Mouse (Mus musculus): ENCODE measurements around the gene Tomt. TPM values are rescaled to one million over a fixed set of nuclear protein-coding genes. Genes with fewer than 3 reads are reported as not detected.

Gene Tomt
- polyA plus RNA-seq, 1 experiment from 2014 or later = 0.25 TPM

- Histone ChIP-seq H3K4me3 (ENCODE audit: low read depth, low read length) (no peak overlapping the region), H3K9me3 (ENCODE audit: control insufficient read depth, low read length) (no peaks in the 10 kb centered on the region), H3K9ac (replicated peaks; ENCODE audit: low read depth, low read length) (no peak overlapping the region), H3K4me2 (ENCODE audit: low read depth, low read length) (no peak overlapping the region), H3K27me3 (ENCODE audit: control insufficient read depth, insufficient read depth, low read length) (no peaks in the 10 kb centered on the region), H3K4me1 (ENCODE audit: control insufficient read depth, insufficient read depth, low read length) (no peaks in the 10 kb centered on the region), H3K36me3 (ENCODE audit: control insufficient read depth, insufficient read depth, low read length) (no peaks in the 10 kb centered on the region), H3K27ac (ENCODE audit: low read depth, low read length) (no peak overlapping the region)
- WGBS = 90% methylated on average over 2 of the region's 2 CpGs
- ATAC-seq (ENCODE audit: low read depth) = no peak
Observed at GRCm38 (mm10) chr7:101853816-101854215, 52.3 kb downstream of the Tomt start.

- H3K36me3 ChIP-seq (ENCODE audit: control insufficient read depth, insufficient read depth, low read length) = no peaks in the 10 kb centered on the region
- H3K4me1 ChIP-seq (ENCODE audit: control insufficient read depth, insufficient read depth, low read length) = no peaks in the 10 kb centered on the region
- 83% methylated on average over 6 of the region's 6 CpGs for WGBS
Observed at GRCm38 (mm10) chr7:101852846-101853245, 53.3 kb downstream of the Tomt start.

GRCm38 (mm10) chr7:101851689-101852088 lies 54.5 kb downstream of the Tomt start:
- ATAC-seq (ENCODE audit: low read depth) = no peak
- no peaks in the 10 kb centered on the region for H3K4me1 ChIP-seq (ENCODE audit: control insufficient read depth, insufficient read depth, low read length)
- H3K27me3 ChIP-seq (ENCODE audit: control insufficient read depth, insufficient read depth, low read length) = no peaks in the 10 kb centered on the region
- no peaks in the 10 kb centered on the region for H3K9me3 ChIP-seq (ENCODE audit: control insufficient read depth, low read length)
- no peak overlapping the region for H3K27ac ChIP-seq (ENCODE audit: low read depth, low read length)
- H3K36me3 ChIP-seq (ENCODE audit: control insufficient read depth, insufficient read depth, low read length) = no peaks in the 10 kb centered on the region
- H3K9ac ChIP-seq (replicated peaks; ENCODE audit: low read depth, low read length) = no peak overlapping the region
- WGBS = 85% methylated on average over 6 of the region's 6 CpGs
- H3K4me3 ChIP-seq (ENCODE audit: low read depth, low read length) = no peak overlapping the region
- H3K4me2 ChIP-seq (ENCODE audit: low read depth, low read length) = no peak overlapping the region

More at GRCm38 (mm10) chr7:101852846-101853245, 53.3 kb downstream of the Tomt start:
- H3K9me3 ChIP-seq (ENCODE audit: control insufficient read depth, low read length) = no peaks in the 10 kb centered on the region
- H3K4me2 ChIP-seq (ENCODE audit: low read depth, low read length) = no peak overlapping the region
- no peak overlapping the region for H3K9ac ChIP-seq (replicated peaks; ENCODE audit: low read depth, low read length)
- H3K27me3 ChIP-seq (ENCODE audit: control insufficient read depth, insufficient read depth, low read length) = no peaks in the 10 kb centered on the region
- no peak for ATAC-seq (ENCODE audit: low read depth)
- H3K4me3 ChIP-seq (ENCODE audit: low read depth, low read length) = no peak overlapping the region
- H3K27ac ChIP-seq (ENCODE audit: low read depth, low read length) = no peak overlapping the region

Small RNA genes lying within 50 kb of the gene (microRNA-seq; reads per million reads assigned to microRNA genes)
- gene Gm22655 = not detected

Other genes starting within 250 kb of the Tomt start
- gene Clpb, start 242.7 kb downstream of the Tomt start, polyA plus RNA-seq (2014; fragmentation: Nextera tagmentation; extraction: Ambion mirVana) = 36.1 and 37.5 TPM in 2 replicates
- gene Phox2a, start 88.0 kb downstream of the Tomt start, polyA plus RNA-seq (2014; fragmentation: Nextera tagmentation; extraction: Ambion mirVana) = 1.8 and 2.4 TPM in 2 replicates
- 6.6 and 9.3 TPM in 2 replicates for gene Inppl1, start 68.1 kb downstream of the Tomt start, polyA plus RNA-seq (2014; fragmentation: Nextera tagmentation; extraction: Ambion mirVana)
- 3.5 TPM in 1 of 2 replicates, not detected in the other for gene Folr2, start 49.2 kb downstream of the Tomt start, polyA plus RNA-seq (2014; fragmentation: Nextera tagmentation; extraction: Ambion mirVana)
- gene Anapc15, start 42.6 kb downstream of the Tomt start, polyA plus RNA-seq (2014; fragmentation: Nextera tagmentation; extraction: Ambion mirVana) = 61.0 and 77.4 TPM in 2 replicates
- 1.1 and 1.4 TPM in 2 replicates for gene Folr1, start 35.6 kb downstream of the Tomt start, polyA plus RNA-seq (2014; fragmentation: Nextera tagmentation; extraction: Ambion mirVana)
- 134 and 147 TPM in 2 replicates for gene Lamtor1, start 455 bp downstream of the Tomt start, polyA plus RNA-seq (2014; fragmentation: Nextera tagmentation; extraction: Ambion mirVana)
- 7.2 and 8.3 TPM in 2 replicates for gene Lrrc51, start 27.5 kb upstream of the Tomt start, polyA plus RNA-seq (2014; fragmentation: Nextera tagmentation; extraction: Ambion mirVana)
- gene Numa1, start 27.8 kb upstream of the Tomt start, polyA plus RNA-seq (2014; fragmentation: Nextera tagmentation; extraction: Ambion mirVana) = 52.4 and 54.0 TPM in 2 replicates
- 3.5 and 4.7 TPM in 2 replicates for gene Il18bp, start 112.3 kb upstream of the Tomt start, polyA plus RNA-seq (2014; fragmentation: Nextera tagmentation; extraction: Ambion mirVana)
- gene Rnf121, start 159.1 kb upstream of the Tomt start, polyA plus RNA-seq (2014; fragmentation: Nextera tagmentation; extraction: Ambion mirVana) = 31.3 and 35.4 TPM in 2 replicates
- gene Xndc1, start 159.2 kb upstream of the Tomt start, polyA plus RNA-seq (2014; fragmentation: Nextera tagmentation; extraction: Ambion mirVana) = 20.3 and 22.0 TPM in 2 replicates
- gene Xntrpc, start 159.4 kb upstream of the Tomt start, polyA plus RNA-seq (2014; fragmentation: Nextera tagmentation; extraction: Ambion mirVana) = 0.98 and 1.5 TPM in 2 replicates
- not detected in 2 replicates for gene Trpc2, start 176.8 kb upstream of the Tomt start, polyA plus RNA-seq (2014; fragmentation: Nextera tagmentation; extraction: Ambion mirVana)
- 0.50 and 0.58 TPM in 2 replicates for gene Art1, start 195.4 kb upstream of the Tomt start, polyA plus RNA-seq (2014; fragmentation: Nextera tagmentation; extraction: Ambion mirVana)
- 0.13 TPM in 1 of 2 replicates, not detected in the other for gene Art5, start 203.1 kb upstream of the Tomt start, polyA plus RNA-seq (2014; fragmentation: Nextera tagmentation; extraction: Ambion mirVana)
- 0.21 TPM in 1 of 2 replicates, not detected in the other for gene Chrna10, start 210.5 kb upstream of the Tomt start, polyA plus RNA-seq (2014; fragmentation: Nextera tagmentation; extraction: Ambion mirVana)